Mouse (Mus musculus): ENCODE results near the gene Atp13a2. TPM values are rescaled to one million over a fixed set of nuclear protein-coding genes. Genes with fewer than 3 reads are reported as not detected.

Gene Atp13a2
- polyA plus RNA-seq, 1 experiment from 2014 or later, result 76.9 TPM

GRCm38 (mm10) chr4:141053568-141054161, 67.0 kb downstream of the Atp13a2 start:
- peak; percentile 70 for ATAC-seq
- Histone ChIP-seq H3K4me1 (peaks cover 57% of the 10 kb centered on the region), H3K4me2 (peak overlapping the region; percentile 61), H3K9me3 (replicated peaks) (no peaks in the 10 kb centered on the region), H3K27ac (peak overlapping the region; percentile 96), H3K9ac (peak overlapping the region; percentile 61), H3K36me3 (ENCODE audit: poor library complexity, severe bottlenecking) (peaks cover 37% of the 10 kb centered on the region; the same call in 1 of the 2 replicates), H3K27me3 (no peaks in the 10 kb centered on the region), H3K4me3 (peak overlapping the region; percentile 28)
- WGBS, result 3% methylated on average over 17 of the region's 17 CpGs

Other genes with a start within 250 kb of the Atp13a2 start
- gene Padi6, start 244.2 kb upstream of the Atp13a2 start, polyA plus RNA-seq (2015; fragmentation: Nextera tagmentation; extraction: Ambion mirVana), result not detected in 2 replicates
- 0.26 and 0.30 TPM in 2 replicates for gene Padi4, start 212.6 kb upstream of the Atp13a2 start, polyA plus RNA-seq (2015; fragmentation: Nextera tagmentation; extraction: Ambion mirVana)
- gene Padi3, start 176.2 kb upstream of the Atp13a2 start, polyA plus RNA-seq (2015; fragmentation: Nextera tagmentation; extraction: Ambion mirVana), result 0.05 TPM in 1 of 2 replicates, not detected in the other
- gene Padi1, start 141.1 kb upstream of the Atp13a2 start, polyA plus RNA-seq (2015; fragmentation: Nextera tagmentation; extraction: Ambion mirVana), result 0.09 TPM in 1 of 2 replicates, not detected in the other
- 0.06 and 0.12 TPM in 2 replicates for gene Padi2, start 80.5 kb upstream of the Atp13a2 start, polyA plus RNA-seq (2015; fragmentation: Nextera tagmentation; extraction: Ambion mirVana)
- gene Sdhb, start 25.7 kb upstream of the Atp13a2 start, polyA plus RNA-seq (2015; fragmentation: Nextera tagmentation; extraction: Ambion mirVana), result 478 and 480 TPM in 2 replicates
- 253 and 270 TPM in 2 replicates for gene Mfap2, start 23.5 kb downstream of the Atp13a2 start, polyA plus RNA-seq (2015; fragmentation: Nextera tagmentation; extraction: Ambion mirVana)
- gene Crocc, start 73.7 kb downstream of the Atp13a2 start, polyA plus RNA-seq (2015; fragmentation: Nextera tagmentation; extraction: Ambion mirVana), result 7.4 and 7.7 TPM in 2 replicates
- 44.9 and 48.0 TPM in 2 replicates for gene Necap2, start 91.5 kb downstream of the Atp13a2 start, polyA plus RNA-seq (2015; fragmentation: Nextera tagmentation; extraction: Ambion mirVana)
- 0.20 and 0.30 TPM in 2 replicates for gene Spata21, start 101.5 kb downstream of the Atp13a2 start, polyA plus RNA-seq (2015; fragmentation: Nextera tagmentation; extraction: Ambion mirVana)
- 29.3 and 33.5 TPM in 2 replicates for gene Szrd1, start 152.9 kb downstream of the Atp13a2 start, polyA plus RNA-seq (2015; fragmentation: Nextera tagmentation; extraction: Ambion mirVana)
- gene Fbxo42, start 161.0 kb downstream of the Atp13a2 start, polyA plus RNA-seq (2015; fragmentation: Nextera tagmentation; extraction: Ambion mirVana), result 19.7 and 20.0 TPM in 2 replicates
- 6.1 and 7.1 TPM in 2 replicates for gene Rsg1, start 227.1 kb downstream of the Atp13a2 start, polyA plus RNA-seq (2015; fragmentation: Nextera tagmentation; extraction: Ambion mirVana)